Mouse (Mus musculus) midbrain, embryonic 12.5 days (tissue): ENCODE results near the gene Gm973. TPM values are rescaled to one million over a fixed set of nuclear protein-coding genes. Genes with fewer than 3 reads are reported as not detected.

Experiments used
- ATAC-seq: fragments of 200-750 bp; cut with Nextera tagmentation; 2 replicates; pipeline ENCODE4 v1.8.0; 2017; ENCODE audit warnings: low read depth, moderate TSS enrichment, moderate library complexity; ENCODE audit not compliant: low FRiP score
- H3K27ac ChIP-seq: fragments of 300-500 bp; sonication (generic); replicated peaks from 2 replicates; pipeline ENCODE4 v1.5.1; 2016; ENCODE audit warnings: mild to moderate bottlenecking
- H3K27me3 ChIP-seq: fragments of 300-500 bp; sonication (generic); 2 replicates; pipeline ENCODE4 v1.6.1; 2016; ENCODE audit warnings: mild to moderate bottlenecking
- H3K36me3 ChIP-seq: fragments of 300-500 bp; sonication (generic); 2 replicates; pipeline ENCODE4 v1.6.1; 2016
- H3K4me1 ChIP-seq: fragments of 300-500 bp; sonication (generic); 2 replicates; pipeline ENCODE4 v1.6.1; 2016
- H3K4me2 ChIP-seq: fragments of 300-500 bp; sonication (generic); replicated peaks from 2 replicates; pipeline ENCODE4 v1.6.1; 2016; ENCODE audit warnings: mild to moderate bottlenecking, moderate library complexity
- H3K4me3 ChIP-seq: fragments of 300-500 bp; sonication (generic); 2 replicates; pipeline ENCODE4 v1.5.1; 2016; ENCODE audit warnings: mild to moderate bottlenecking
- H3K9ac ChIP-seq: fragments of 300-500 bp; sonication (generic); replicated peaks from 2 replicates; pipeline ENCODE4 v1.6.1; 2016; ENCODE audit warnings: mild to moderate bottlenecking, moderate library complexity
- H3K9me3 ChIP-seq: fragments of 300-500 bp; sonication (generic); 2 replicates; pipeline ENCODE4 v1.6.1; 2016; ENCODE audit warnings: mild to moderate bottlenecking
- WGBS: fragments of 180-500 bp; shearing (Covaris S2); methylation state at CpG from one replicate; pipeline ENCODE4 v1.1.7; 2016; 5-methylcytosine and 5-hydroxymethylcytosine counted together
- polyA plus RNA-seq: library from polyadenylated mRNA; unstranded; fragments of >200 nt; fragmentation: Nextera tagmentation; extraction: Ambion mirVana; gene quantifications from 2 replicates; pipeline ENCODE4 v1.2.1, GENCODE M21; 2016

Gm973 gene
- polyA plus RNA-seq, 1 experiment from 2014 or later, result 6.7 TPM

GRCm38 (mm10) chr1:59684819-59685755 lies 169.0 kb downstream of the Gm973 start, which contains the start of gene Nop58:
Gene Nop58, plus strand, starts transcription at chr1:59684971.
- peak; percentile 96 for ATAC-seq
- H3K9ac ChIP-seq, result peak within 1 kb of the TSS; percentile 73
- no peaks in the 10 kb centered on the region for H3K9me3 ChIP-seq
- H3K4me1 ChIP-seq, result peaks cover 15% of the 10 kb centered on the region
- peak within 1 kb of the TSS; percentile 79 for H3K27ac ChIP-seq
- peak within 1 kb of the TSS; percentile 88 for H3K4me2 ChIP-seq
- peak within 1 kb of the TSS; percentile 87 for H3K4me3 ChIP-seq
- H3K36me3 ChIP-seq, result 0 out of 2 replicates have a peak, but pooled peaks cover 10% of the 10 kb centered on the region
- under 1% methylated on average over 49 of the region's 49 CpGs for WGBS
- H3K27me3 ChIP-seq, result no peaks in the 10 kb centered on the region; the same call in 1 of the 2 replicates

Other genes with a start within 250 kb of the Gm973 start
- 6.3 and 8.7 TPM in 2 replicates for gene Fzd7, start 33.8 kb upstream of the Gm973 start, polyA plus RNA-seq
- gene Sumo1, start 154.6 kb downstream of the Gm973 start, polyA plus RNA-seq, result 481 and 502 TPM in 2 replicates
- gene Nop58, start 168.7 kb downstream of the Gm973 start, polyA plus RNA-seq, result 228 and 239 TPM in 2 replicates
- gene Bmpr2, start 247.1 kb downstream of the Gm973 start, polyA plus RNA-seq, result 12.3 and 12.8 TPM in 2 replicates